Mouse (Mus musculus): ENCODE data around the gene Ndufa5. TPM values are rescaled to one million over a fixed set of nuclear protein-coding genes. Genes with fewer than 3 reads are reported as not detected.

The Ndufa5 gene
- total RNA-seq, 1 experiment from 2014 or later, result 272 TPM

- peak; percentile 52 for ATAC-seq (replicated peaks; ENCODE audit: low read depth, poor library complexity, severe bottlenecking)
These were observed 2.4 kb upstream of the Ndufa5 start for GRCm38 (mm10) chr6:24530166-24530565.

GRCm38 (mm10) chr6:24528064-24528243 lies 141 bp upstream of the Ndufa5 start, which contains the start of gene Asb15:
Gene Asb15 (plus strand): TSS chr6:24528144.
- no peak for ATAC-seq (replicated peaks; ENCODE audit: low read depth, poor library complexity, severe bottlenecking)

GRCm38 (mm10) chr6:24525705-24526104 lies 2.1 kb downstream of the Ndufa5 start:
- ATAC-seq (replicated peaks; ENCODE audit: low read depth, poor library complexity, severe bottlenecking), result no peak

- ATAC-seq (replicated peaks; ENCODE audit: low read depth, poor library complexity, severe bottlenecking), result peak; percentile 82
These were observed 11.6 kb downstream of the Ndufa5 start for GRCm38 (mm10) chr6:24516197-24516596.

- peak; percentile 98 for ATAC-seq (replicated peaks; ENCODE audit: low read depth, poor library complexity, severe bottlenecking)
These were observed 13.1 kb downstream of the Ndufa5 start, which contains the start of gene Iqub for GRCm38 (mm10) chr6:24514552-24515284. Gene Iqub (minus strand): TSS chr6:24515067.

GRCm38 (mm10) chr6:24504141-24504540 lies 23.7 kb downstream of the Ndufa5 start:
- ATAC-seq (replicated peaks; ENCODE audit: low read depth, poor library complexity, severe bottlenecking), result no peak

GRCm38 (mm10) chr6:24490341-24490740 lies 37.5 kb downstream of the Ndufa5 start:
- no peak for ATAC-seq (replicated peaks; ENCODE audit: low read depth, poor library complexity, severe bottlenecking)

GRCm38 (mm10) chr6:24486530-24486929 lies 41.3 kb downstream of the Ndufa5 start:
- no peak for ATAC-seq (replicated peaks; ENCODE audit: low read depth, poor library complexity, severe bottlenecking)

- no peak for ATAC-seq (replicated peaks; ENCODE audit: low read depth, poor library complexity, severe bottlenecking)
These were observed 57.2 kb downstream of the Ndufa5 start for GRCm38 (mm10) chr6:24470571-24471132.

GRCm38 (mm10) chr6:24470135-24470534 lies 57.7 kb downstream of the Ndufa5 start:
- no peak for ATAC-seq (replicated peaks; ENCODE audit: low read depth, poor library complexity, severe bottlenecking)

Other genes with a start within 250 kb of the Ndufa5 start
- gene Iqub, start 12.9 kb downstream of the Ndufa5 start, total RNA-seq (2017), result 0.15 TPM in 1 of 2 replicates, not detected in the other
- not detected in 2 replicates for gene Asb15, start 131 bp upstream of the Ndufa5 start, total RNA-seq (2017)
- gene Lmod2, start 69.7 kb upstream of the Ndufa5 start, total RNA-seq (2017), result not detected in 2 replicates
- gene Wasl, start 137.0 kb upstream of the Ndufa5 start, total RNA-seq (2017), result 14.5 and 20.0 TPM in 2 replicates
- gene Hyal6, start 205.2 kb upstream of the Ndufa5 start, total RNA-seq (2017), result not detected in 2 replicates
- gene Hyal4, start 220.3 kb upstream of the Ndufa5 start, total RNA-seq (2017), result not detected in 2 replicates